In genomic region chr7:99366716-99367115, GRCm38 (mm10) we compare ENCODE assay signal across 23 mouse cellular contexts. TPM values are rescaled to one million over a fixed set of nuclear protein-coding genes. Genes with fewer than 3 reads are reported as not detected.
"Had no signal": no experiment of that assay in that cellular context is flagged by ENCODE, and none has a peak within 500 bp of the region (broad histone marks: within the 10 kb centered on the region; RNA-seq: fewer than 3 reads in every experiment).

No protein-coding gene starts in this region.

- H3K27me3 ChIP-seq: limb, embryonic 13.5 days; liver, embryonic 15.5 days; lung, embryonic 15.5 days; neural tube, embryonic 12.5 days; neural tube, embryonic 15.5 days had no signal

- H3K4me1 ChIP-seq: liver, embryonic 12.5 days; liver, embryonic 15.5 days; lung, embryonic 15.5 days had no signal

- H3K9ac ChIP-seq: limb, embryonic 13.5 days; liver, embryonic 12.5 days; liver, embryonic 15.5 days; lung, embryonic 15.5 days; neural tube, embryonic 12.5 days; neural tube, embryonic 15.5 days had no signal

- H3K36me3 ChIP-seq: limb, embryonic 10.5 days; limb, embryonic 13.5 days; liver, embryonic 12.5 days; liver, embryonic 15.5 days; lung, embryonic 15.5 days; neural tube, embryonic 12.5 days; neural tube, embryonic 15.5 days had no signal

- DNase-seq: layer of hippocampus, adult 9-11 months; liver; lung, adult 18-20 months; midbrain, embryonic 14.5 days; right cerebral cortex, adult 18-20 months; right cerebral cortex, postnatal 14 days; right cerebral cortex, postnatal 4 days; thymus, adult 2 months; thymus, postnatal 14 days; thymus, postnatal 4 days had no signal

- H3K27ac ChIP-seq: kidney, postnatal 0 days; layer of hippocampus, adult 2 months; limb, embryonic 10.5 days; limb, embryonic 13.5 days; liver, embryonic 12.5 days; liver, embryonic 15.5 days; lung, embryonic 15.5 days; macrophage; neural tube, embryonic 12.5 days; neural tube, embryonic 15.5 days; stomach, postnatal 0 days had no signal

- H3K4me2 ChIP-seq: limb, embryonic 13.5 days; liver, embryonic 12.5 days; liver, embryonic 15.5 days; lung, embryonic 15.5 days; neural tube, embryonic 12.5 days; neural tube, embryonic 15.5 days had no signal

- ATAC-seq: inflammation-experienced regulatory T-cells, adult 6 months; intestine, embryonic 16.5 days; liver, embryonic 12.5 days had no signal

- H3K4me3 ChIP-seq: layer of hippocampus, adult 2 months; limb, embryonic 10.5 days; limb, embryonic 13.5 days; liver, embryonic 12.5 days; liver, embryonic 15.5 days; lung, embryonic 15.5 days; neural tube, embryonic 12.5 days; neural tube, embryonic 15.5 days had no signal

- H3K9me3 ChIP-seq: limb, embryonic 10.5 days; limb, embryonic 13.5 days; liver, embryonic 12.5 days; liver, embryonic 15.5 days; lung, embryonic 15.5 days; neural tube, embryonic 12.5 days; neural tube, embryonic 15.5 days had no signal

RNA-seq across cellular contexts. Expression of gene Serpinh1, which starts 13.7 kb away (rescaled TPM):
- polyA plus RNA-seq: inflammation-experienced regulatory T-cells, adult 6 months had no signal
